Comparison of ENCODE assay signal across 22 mouse cellular contexts in genomic region chr17:7571481-7571880, GRCm38 (mm10).
DNase-seq lines count a peak whose midpoint lies in the region; ATAC-seq lines count a peak whose summit lies in the region.
"Had no signal": no experiment of that assay in that cellular context is flagged by ENCODE, and none has a peak within 500 bp of the region (broad histone marks: within the 10 kb centered on the region; RNA-seq: fewer than 3 reads in every experiment).

No protein-coding gene starts in this region.

- H3K36me3 ChIP-seq in heart, embryonic 12.5 days: no peaks in the 10 kb centered on the region
- H3K36me3 ChIP-seq: hindbrain, embryonic 10.5 days; intestine, embryonic 15.5 days; limb, embryonic 15.5 days; midbrain, embryonic 12.5 days had no signal

- no peak overlapping the region for H3K9ac ChIP-seq in heart, embryonic 12.5 days
- H3K9ac ChIP-seq: forebrain, postnatal 0 days; intestine, embryonic 15.5 days; limb, embryonic 15.5 days; liver, embryonic 14.5 days; midbrain, embryonic 12.5 days had no signal

- DNase-seq in heart, adult 18-20 months: peak; percentile 35 to 78
- peak; percentile 42 for DNase-seq in urinary bladder, postnatal 14 days (ENCODE audit: low spot score)
- DNase-seq in urinary bladder, adult 2 months (ENCODE audit: low spot score): no peak
- peak; percentile 32 for DNase-seq in gastrocnemius, postnatal 14 days
- peak; percentile 91 for DNase-seq in skeletal muscle tissue, adult 2 months (ENCODE audit: low read depth, low spot score)
- no peak for DNase-seq in embryo, embryonic 10.5 days (ENCODE audit: low spot score)
- DNase-seq: adrenal gland, postnatal 25 days; cerebellum, adult 9-11 months; forebrain, postnatal 0 days; kidney, adult 8-10 months; kidney, postnatal 10 days; left cerebral cortex, postnatal 4 days; thymus, postnatal 14 days had no signal

- ATAC-seq in heart, embryonic 12.5 days (ENCODE audit: insufficient number of reproducible peaks, low FRiP score): no peak
- ATAC-seq: activated CD4-positive, CD25-positive, alpha-beta regulatory T cell, adult 4 months; forebrain, postnatal 0 days; hindbrain, embryonic 16.5 days; intestine, embryonic 15.5 days had no signal

- H3K4me2 ChIP-seq in heart, embryonic 12.5 days: no peak overlapping the region
- H3K4me2 ChIP-seq: intestine, embryonic 15.5 days; limb, embryonic 15.5 days; midbrain, embryonic 12.5 days had no signal

- H3K9me3 ChIP-seq in heart, embryonic 12.5 days (replicated peaks): no peaks in the 10 kb centered on the region
- H3K9me3 ChIP-seq: hindbrain, embryonic 10.5 days; intestine, embryonic 15.5 days; limb, embryonic 15.5 days; midbrain, embryonic 12.5 days had no signal

- H3K4me1 ChIP-seq in heart, embryonic 12.5 days (replicated peaks): no peaks in the 10 kb centered on the region
- H3K4me1 ChIP-seq: limb, embryonic 15.5 days; midbrain, embryonic 12.5 days had no signal

- H3K27me3 ChIP-seq in heart, embryonic 12.5 days (replicated peaks): no peaks in the 10 kb centered on the region
- H3K27me3 ChIP-seq: intestine, embryonic 15.5 days; limb, embryonic 15.5 days; midbrain, embryonic 12.5 days had no signal

- 83% methylated on average over 3 of the region's 3 CpGs for WGBS in heart, embryonic 12.5 days

- intact Hi-C loops in gastrocnemius, postnatal 14 days (cut with DNase I; ENCODE audit: low total_unique reads): no loop called here

- no peak overlapping the region for H3K4me3 ChIP-seq in heart, embryonic 12.5 days
- H3K4me3 ChIP-seq: hindbrain, embryonic 10.5 days; intestine, embryonic 15.5 days; left cerebral cortex, adult 2 months; limb, embryonic 15.5 days; midbrain, embryonic 12.5 days had no signal

- no peak overlapping the region for H3K27ac ChIP-seq in heart, embryonic 12.5 days (ENCODE audit: poor library complexity, severe bottlenecking)
- H3K27ac ChIP-seq: hindbrain, embryonic 10.5 days; intestine, embryonic 15.5 days; left cerebral cortex, adult 2 months; limb, embryonic 15.5 days; liver, embryonic 14.5 days; midbrain, embryonic 12.5 days had no signal

Comparison
In these comparisons a context has a peak if more than half of its experiments do, and no peak if none do; other contexts are left out.
1. DNase-seq: peak in heart, adult 18-20 months (2 of 2), urinary bladder, postnatal 14 days (single experiment), gastrocnemius, postnatal 14 days (single experiment) and skeletal muscle tissue, adult 2 months (single experiment); none in urinary bladder, adult 2 months (single experiment) and embryo, embryonic 10.5 days (single experiment).